Mouse (Mus musculus): Measurements from ENCODE around the gene Deaf1. TPM values are rescaled to one million over a fixed set of nuclear protein-coding genes. Genes with fewer than 3 reads are reported as not detected.
A peak's percentile ranks its signal among the peaks of the same experiment; 100 is the strongest.
"Not testable (repeated sequence)": the region's sequence is repeated elsewhere in the genome, so short reads cannot be mapped to it uniquely, and the experiment has no call there.

Deaf1 gene
- polyA plus RNA-seq, 1 experiment: 51.4 TPM

DNA sequence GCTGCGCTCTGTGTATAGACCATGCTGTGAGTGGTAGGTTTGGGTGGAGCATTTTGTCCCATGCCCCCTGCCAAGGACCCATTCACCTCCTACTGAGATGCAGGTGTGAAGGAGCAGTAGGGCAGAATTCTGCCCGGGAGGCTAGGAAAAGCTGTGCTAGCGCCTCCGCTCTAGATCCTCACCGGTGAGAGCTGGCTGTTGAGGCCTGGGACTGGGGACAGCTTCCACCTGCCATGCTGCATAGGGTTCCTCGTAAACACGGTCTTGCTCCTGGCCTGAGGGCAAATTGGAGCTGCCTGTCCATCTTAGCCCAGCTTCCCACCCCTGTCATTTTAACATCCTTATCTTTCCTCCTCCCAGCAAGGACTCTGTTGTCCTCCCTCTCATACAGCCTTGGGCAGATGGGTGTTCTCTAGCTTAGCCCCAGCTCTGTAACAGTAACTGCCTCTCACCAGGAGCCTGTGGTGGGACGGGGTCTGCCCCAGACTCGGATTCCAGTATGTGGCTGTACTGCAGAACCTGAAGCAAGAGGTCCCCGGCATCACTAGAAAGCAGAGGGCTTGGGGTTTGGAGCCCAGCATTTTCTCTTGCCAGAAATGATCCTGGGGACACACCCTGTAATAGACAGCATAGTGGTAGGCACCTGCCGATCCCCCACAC is 63.3 kb downstream of the Deaf1 start:
- TF ChIP-seq POLR2A (IDR thresholded peaks at IDR 0.05; ENCODE audit: borderline replicate concordance, control insufficient read depth, low read depth, low read length): no peak
- TF ChIP-seq CTCF (IDR thresholded peaks at IDR 0.05; ENCODE audit: control insufficient read depth, insufficient read depth, low read length): no peak
- peaks cover 5% of the 10 kb centered on the region for H3K4me1 ChIP-seq (ENCODE audit: control insufficient read depth, insufficient read depth, low read length)
- H3K27ac ChIP-seq (ENCODE audit: control insufficient read depth, insufficient read depth, low read depth, low read length, poor library complexity): no peak overlapping the region
- H3K4me3 ChIP-seq (replicated peaks; ENCODE audit: control insufficient read depth, low read depth, low read length): peak overlapping the region; percentile 81
- 80% methylated on average over 11 of the region's 11 CpGs for WGBS

DNA sequence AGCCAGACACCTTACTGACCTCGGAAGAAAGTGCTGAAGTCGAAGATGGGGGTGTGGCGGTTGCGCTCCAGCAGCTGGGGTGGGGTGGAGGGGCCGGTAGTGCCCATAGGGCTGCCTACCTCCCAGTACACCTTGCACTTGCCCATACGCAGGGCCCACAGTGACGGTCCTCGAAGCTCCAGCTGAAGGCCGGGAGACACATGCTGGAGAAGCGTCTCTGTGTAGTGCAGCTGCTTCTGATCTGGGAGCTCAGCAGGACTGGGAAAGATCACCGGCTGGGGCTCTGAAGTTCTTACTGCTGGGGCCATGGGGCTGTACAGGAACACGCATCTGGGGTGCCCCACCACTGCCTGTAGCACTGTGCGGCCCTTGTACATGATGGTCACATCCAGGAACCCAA is 63.9 kb downstream of the Deaf1 start:
- Histone ChIP-seq H3K4me3 (replicated peaks; ENCODE audit: control insufficient read depth, low read depth, low read length) (no peak overlapping the region), H3K27ac (ENCODE audit: control insufficient read depth, insufficient read depth, low read depth, low read length, poor library complexity) (no peak overlapping the region; the same call in 1 of the 2 replicates), H3K4me1 (ENCODE audit: control insufficient read depth, insufficient read depth, low read length) (peaks cover 4% of the 10 kb centered on the region)
- WGBS: 92% methylated on average over 13 of the region's 13 CpGs
- TF ChIP-seq POLR2A (IDR thresholded peaks at IDR 0.05; ENCODE audit: borderline replicate concordance, control insufficient read depth, low read depth, low read length) (no peak), CTCF (IDR thresholded peaks at IDR 0.05; ENCODE audit: control insufficient read depth, insufficient read depth, low read length) (no peak)

- no peak for TF ChIP-seq CTCF (IDR thresholded peaks at IDR 0.05; ENCODE audit: control insufficient read depth, insufficient read depth, low read length)
- TF ChIP-seq POLR2A (IDR thresholded peaks at IDR 0.05; ENCODE audit: borderline replicate concordance, control insufficient read depth, low read depth, low read length): no peak
- Histone ChIP-seq H3K4me1 (ENCODE audit: control insufficient read depth, insufficient read depth, low read length) (peaks cover 2% of the 10 kb centered on the region), H3K4me3 (replicated peaks; ENCODE audit: control insufficient read depth, low read depth, low read length) (no peak overlapping the region), H3K27ac (ENCODE audit: control insufficient read depth, insufficient read depth, low read depth, low read length, poor library complexity) (no peak overlapping the region)
- WGBS: 90% methylated on average over 3 of the region's 3 CpGs
Measured at GRCm38 (mm10) chr7:141261480-141261879, 66.0 kb downstream of the Deaf1 start.

DNA sequence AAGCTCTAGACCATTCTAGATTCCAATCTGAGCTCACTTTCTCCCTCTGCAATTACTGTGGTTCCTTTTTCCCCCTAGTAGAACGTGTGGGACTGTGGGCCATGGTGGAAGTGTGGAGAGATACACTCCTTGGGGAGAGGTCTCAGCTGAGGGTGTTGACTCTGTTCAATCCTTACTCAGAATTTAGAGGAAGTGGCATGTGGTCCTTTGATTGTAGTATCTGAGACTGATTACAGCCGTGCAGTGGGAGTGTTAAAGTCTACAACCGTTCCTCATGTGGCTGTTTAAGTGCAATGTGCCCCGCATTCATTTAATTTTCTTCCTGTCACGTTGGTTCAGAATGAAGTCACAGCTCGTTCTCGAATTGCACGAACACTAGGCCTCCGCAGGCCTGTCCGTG is 71.3 kb downstream of the Deaf1 start:
- TF ChIP-seq CTCF (IDR thresholded peaks at IDR 0.05; ENCODE audit: control insufficient read depth, insufficient read depth, low read length) (no peak), POLR2A (IDR thresholded peaks at IDR 0.05; ENCODE audit: borderline replicate concordance, control insufficient read depth, low read depth, low read length) (no peak)
- WGBS: 78% methylated on average over 10 of the region's 10 CpGs
- Histone ChIP-seq H3K4me1 (ENCODE audit: control insufficient read depth, insufficient read depth, low read length) (no peaks in the 10 kb centered on the region), H3K4me3 (replicated peaks; ENCODE audit: control insufficient read depth, low read depth, low read length) (no peak overlapping the region), H3K27ac (ENCODE audit: control insufficient read depth, insufficient read depth, low read depth, low read length, poor library complexity) (no peak overlapping the region)

DNA sequence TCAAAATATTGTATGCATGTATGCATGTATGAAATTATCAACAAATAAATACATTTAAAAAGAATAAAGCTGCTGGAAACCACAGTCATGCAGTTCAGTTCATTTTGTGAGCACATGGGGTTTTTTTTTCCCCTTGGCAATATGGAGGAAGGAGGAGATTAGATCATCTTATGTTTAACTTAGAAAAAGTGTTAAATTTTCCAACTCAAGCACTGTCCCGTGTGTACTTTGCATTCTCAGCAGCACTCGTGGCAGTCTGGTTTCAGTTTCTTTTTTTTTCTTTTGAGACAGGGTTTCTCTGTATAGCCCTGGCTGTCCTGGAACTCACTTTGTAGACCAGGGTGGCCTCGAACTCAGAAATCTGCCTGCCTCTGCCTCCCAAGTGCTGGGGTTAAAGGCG is 77.0 kb downstream of the Deaf1 start:
- H3K27ac ChIP-seq (ENCODE audit: control insufficient read depth, insufficient read depth, low read depth, low read length, poor library complexity); H3K4me1 ChIP-seq (ENCODE audit: control insufficient read depth, insufficient read depth, low read length); H3K4me3 ChIP-seq (replicated peaks; ENCODE audit: control insufficient read depth, low read depth, low read length): not testable (repeated sequence)
- 84% methylated on average over 4 of the region's 4 CpGs for WGBS

Other genes starting within 250 kb of the Deaf1 start
- gene Pkp3, start 249.5 kb downstream of the Deaf1 start, polyA plus RNA-seq (2011; ENCODE audit: insufficient read depth, insufficient read length, low replicate concordance, missing spikeins): 5.4 and 15.9 TPM in 2 replicates
- 10.4 and 19.8 TPM in 2 replicates for gene Sigirr, start 227.1 kb downstream of the Deaf1 start, polyA plus RNA-seq (2011; ENCODE audit: insufficient read depth, insufficient read length, low replicate concordance, missing spikeins)
- 2.5 TPM in 1 of 2 replicates, not detected in the other for gene Ano9, start 209.9 kb downstream of the Deaf1 start, polyA plus RNA-seq (2011; ENCODE audit: insufficient read depth, insufficient read length, low replicate concordance, missing spikeins)
- 66.7 and 84.6 TPM in 2 replicates for gene Ptdss2, start 205.3 kb downstream of the Deaf1 start, polyA plus RNA-seq (2011; ENCODE audit: insufficient read depth, insufficient read length, low replicate concordance, missing spikeins)
- gene Rnh1, start 154.8 kb downstream of the Deaf1 start, polyA plus RNA-seq (2011; ENCODE audit: insufficient read depth, insufficient read length, low replicate concordance, missing spikeins): 17.8 and 27.6 TPM in 2 replicates
- gene Hras, start 133.7 kb downstream of the Deaf1 start, polyA plus RNA-seq (2011; ENCODE audit: insufficient read depth, insufficient read length, low replicate concordance, missing spikeins): 108 and 168 TPM in 2 replicates
- gene Lrrc56, start 133.5 kb downstream of the Deaf1 start, polyA plus RNA-seq (2011; ENCODE audit: insufficient read depth, insufficient read length, low replicate concordance, missing spikeins): 2.2 and 3.1 TPM in 2 replicates
- 0.47 and 1.9 TPM in 2 replicates for gene Lmntd2, start 113.6 kb downstream of the Deaf1 start, polyA plus RNA-seq (2011; ENCODE audit: insufficient read depth, insufficient read length, low replicate concordance, missing spikeins)
- gene Rassf7, start 111.8 kb downstream of the Deaf1 start, polyA plus RNA-seq (2011; ENCODE audit: insufficient read depth, insufficient read length, low replicate concordance, missing spikeins): 10.1 and 17.9 TPM in 2 replicates
- gene Phrf1, start 98.9 kb downstream of the Deaf1 start, polyA plus RNA-seq (2011; ENCODE audit: insufficient read depth, insufficient read length, low replicate concordance, missing spikeins): 76.7 and 130 TPM in 2 replicates
- 37.9 and 60.3 TPM in 2 replicates for gene Irf7, start 61.2 kb downstream of the Deaf1 start, polyA plus RNA-seq (2011; ENCODE audit: insufficient read depth, insufficient read length, low replicate concordance, missing spikeins)
- not detected in 2 replicates for gene Cdhr5, start 50.9 kb downstream of the Deaf1 start, polyA plus RNA-seq (2011; ENCODE audit: insufficient read depth, insufficient read length, low replicate concordance, missing spikeins)
- not detected in 2 replicates for gene Sct, start 48.6 kb downstream of the Deaf1 start, polyA plus RNA-seq (2011; ENCODE audit: insufficient read depth, insufficient read length, low replicate concordance, missing spikeins)
- gene Drd4, start 35.7 kb downstream of the Deaf1 start, polyA plus RNA-seq (2011; ENCODE audit: insufficient read depth, insufficient read length, low replicate concordance, missing spikeins): not detected in 2 replicates
- gene Tmem80, start within 50 bp of the Deaf1 start, polyA plus RNA-seq (2011; ENCODE audit: insufficient read depth, insufficient read length, low replicate concordance, missing spikeins): 23.5 and 33.0 TPM in 2 replicates
- gene Eps8l2, start 11.2 kb upstream of the Deaf1 start, polyA plus RNA-seq (2011; ENCODE audit: insufficient read depth, insufficient read length, low replicate concordance, missing spikeins): 0.57 and 0.79 TPM in 2 replicates
- 324 and 522 TPM in 2 replicates for gene Taldo1, start 64.5 kb upstream of the Deaf1 start, polyA plus RNA-seq (2011; ENCODE audit: insufficient read depth, insufficient read length, low replicate concordance, missing spikeins)
- gene Gatd1, start 86.4 kb upstream of the Deaf1 start, polyA plus RNA-seq (2011; ENCODE audit: insufficient read depth, insufficient read length, low replicate concordance, missing spikeins): 26.2 and 33.6 TPM in 2 replicates
- gene Cend1, start 101.8 kb upstream of the Deaf1 start, polyA plus RNA-seq (2011; ENCODE audit: insufficient read depth, insufficient read length, low replicate concordance, missing spikeins): 3.4 TPM in 1 of 2 replicates, not detected in the other
- gene Slc25a22, start 110.2 kb upstream of the Deaf1 start, polyA plus RNA-seq (2011; ENCODE audit: insufficient read depth, insufficient read length, low replicate concordance, missing spikeins): 18.1 and 30.3 TPM in 2 replicates
- 19.4 and 39.6 TPM in 2 replicates for gene Pidd1, start 116.3 kb upstream of the Deaf1 start, polyA plus RNA-seq (2011; ENCODE audit: insufficient read depth, insufficient read length, low replicate concordance, missing spikeins)
- gene Rplp2, start 119.7 kb upstream of the Deaf1 start, polyA plus RNA-seq (2011; ENCODE audit: insufficient read depth, insufficient read length, low replicate concordance, missing spikeins): 2,580 and 2,615 TPM in 2 replicates
- gene Pnpla2, start 127.5 kb upstream of the Deaf1 start, polyA plus RNA-seq (2011; ENCODE audit: insufficient read depth, insufficient read length, low replicate concordance, missing spikeins): 14.4 and 21.3 TPM in 2 replicates
- gene Cracr2b, start 133.4 kb upstream of the Deaf1 start, polyA plus RNA-seq (2011; ENCODE audit: insufficient read depth, insufficient read length, low replicate concordance, missing spikeins): 12.4 and 20.7 TPM in 2 replicates
- 22.5 and 34.2 TPM in 2 replicates for gene Cd151, start 139.7 kb upstream of the Deaf1 start, polyA plus RNA-seq (2011; ENCODE audit: insufficient read depth, insufficient read length, low replicate concordance, missing spikeins)
- 5.0 and 7.9 TPM in 2 replicates for gene Polr2l, start 147.4 kb upstream of the Deaf1 start, polyA plus RNA-seq (2011; ENCODE audit: insufficient read depth, insufficient read length, low replicate concordance, missing spikeins)
- 13.2 and 16.4 TPM in 2 replicates for gene Tspan4, start 147.6 kb upstream of the Deaf1 start, polyA plus RNA-seq (2011; ENCODE audit: insufficient read depth, insufficient read length, low replicate concordance, missing spikeins)
- gene Chid1, start 212.2 kb upstream of the Deaf1 start, polyA plus RNA-seq (2011; ENCODE audit: insufficient read depth, insufficient read length, low replicate concordance, missing spikeins): 5.5 and 10.9 TPM in 2 replicates
- 38.8 and 59.9 TPM in 2 replicates for gene Ap2a2, start 234.5 kb upstream of the Deaf1 start, polyA plus RNA-seq (2011; ENCODE audit: insufficient read depth, insufficient read length, low replicate concordance, missing spikeins)

Measured in bone marrow, adult 2 months (tissue).